ENCODE assay signal across 12 mouse cellular contexts in genomic region chr13:83727766-83728395, GRCm38 (mm10).
DNase-seq lines count a peak whose midpoint lies in the region; ATAC-seq and TF ChIP-seq lines count a peak whose summit lies in the region.
"Had no signal": no experiment of that assay in that cellular context is flagged by ENCODE, and none has a peak within 500 bp of the region (broad histone marks: within the 10 kb centered on the region; RNA-seq: fewer than 3 reads in every experiment).

No protein-coding gene starts in this region.

- H3K4me1 ChIP-seq in kidney, embryonic 16.5 days (ENCODE audit: insufficient read depth, low read length) = peaks cover 3% of the 10 kb centered on the region; the same call in 1 of the 2 replicates
- no peaks in the 10 kb centered on the region for H3K4me1 ChIP-seq in forebrain, postnatal 0 days (ENCODE audit: insufficient read depth)
- no peaks in the 10 kb centered on the region for H3K4me1 ChIP-seq in midbrain, embryonic 16.5 days (ENCODE audit: control insufficient read depth, insufficient read depth, low read length)

- H3K9ac ChIP-seq in kidney, embryonic 16.5 days (replicated peaks; ENCODE audit: low read length) = no peak overlapping the region
- peak overlapping the region; percentile 100 for H3K9ac ChIP-seq in forebrain, postnatal 0 days
- peak overlapping the region; percentile 88 for H3K9ac ChIP-seq in midbrain, embryonic 16.5 days (ENCODE audit: low read depth, low read length)

- peak overlapping the region; percentile 37 for H3K4me2 ChIP-seq in kidney, embryonic 16.5 days (replicated peaks; ENCODE audit: low read depth, low read length)
- H3K4me2 ChIP-seq in forebrain, postnatal 0 days (ENCODE audit: low read depth) = peak overlapping the region; percentile 71
- peak overlapping the region; percentile 71 for H3K4me2 ChIP-seq in midbrain, embryonic 16.5 days (ENCODE audit: low read length)

- WGBS in kidney, embryonic 16.5 days = 10% methylated on average over 9 of the region's 9 CpGs
- WGBS in forebrain, postnatal 0 days = 3% methylated on average over 9 of the region's 9 CpGs
- 4% methylated on average over 9 of the region's 9 CpGs for WGBS in midbrain, embryonic 16.5 days

- H3K27me3 ChIP-seq in kidney, embryonic 16.5 days (ENCODE audit: insufficient read depth, low read length) = peaks cover 81% of the 10 kb centered on the region
- H3K27me3 ChIP-seq in forebrain, postnatal 0 days (ENCODE audit: insufficient read depth, low read length) = no peaks in the 10 kb centered on the region
- no peaks in the 10 kb centered on the region for H3K27me3 ChIP-seq in midbrain, embryonic 16.5 days (ENCODE audit: control insufficient read depth, insufficient read depth, low read depth, low read length)

- H3K4me3 ChIP-seq in kidney, embryonic 16.5 days (ENCODE audit: low read length) = peak overlapping the region; percentile 36
- peak overlapping the region; percentile 67 for H3K4me3 ChIP-seq in forebrain, postnatal 0 days (ENCODE audit: low read depth, low read length)
- H3K4me3 ChIP-seq in midbrain, embryonic 16.5 days (ENCODE audit: low read depth, low read length) = peak overlapping the region; percentile 70

- peaks cover 4% of the 10 kb centered on the region; the same call in 1 of the 2 replicates for H3K9me3 ChIP-seq in kidney, embryonic 16.5 days (ENCODE audit: low read length)
- no peaks in the 10 kb centered on the region for H3K9me3 ChIP-seq in forebrain, postnatal 0 days (ENCODE audit: low read length)
- H3K9me3 ChIP-seq in midbrain, embryonic 16.5 days (replicated peaks; ENCODE audit: control insufficient read depth, low read length, poor library complexity, severe bottlenecking) = no peaks in the 10 kb centered on the region

- no peak overlapping the region for H3K27ac ChIP-seq in kidney, embryonic 16.5 days (ENCODE audit: low read length)
- H3K27ac ChIP-seq in forebrain, postnatal 0 days (ENCODE audit: low read depth, low read length) = peak overlapping the region; percentile 100
- H3K27ac ChIP-seq in midbrain, embryonic 16.5 days (ENCODE audit: low read length) = peak overlapping the region; percentile 100

- H3K36me3 ChIP-seq in kidney, embryonic 16.5 days (ENCODE audit: insufficient read depth, low read length) = no peaks in the 10 kb centered on the region
- peaks cover 2% of the 10 kb centered on the region; the same call in 1 of the 2 replicates for H3K36me3 ChIP-seq in forebrain, postnatal 0 days (ENCODE audit: insufficient read depth)
- no peaks in the 10 kb centered on the region for H3K36me3 ChIP-seq in midbrain, embryonic 16.5 days (ENCODE audit: control insufficient read depth, insufficient read depth, low read length)

- no peak for DNase-seq in kidney, postnatal 25 days
- DNase-seq in brain, embryonic 18.5 days (ENCODE audit: low read depth, low spot score) = peak; percentile 39
- peak; percentile 71 for DNase-seq in forebrain, postnatal 0 days
- no peak for DNase-seq in urinary bladder, postnatal 36 days (ENCODE audit: low spot score in 2 of 2)
- DNase-seq in testis, postnatal 10 days (ENCODE audit: low spot score) = no peak
- DNase-seq: adrenal gland, postnatal 10 days; kidney, adult 18-20 months; thymus, adult 2 months had no signal

- TF ChIP-seq CTCF in forebrain, postnatal 0 days (IDR thresholded peaks at IDR 0.05; ENCODE audit: low read depth) = no peak

- no peak for ATAC-seq in kidney, embryonic 16.5 days (ENCODE audit: low FRiP score, low TSS enrichment)
- ATAC-seq in forebrain, postnatal 0 days = no peak
- ATAC-seq in midbrain, embryonic 16.5 days = no peak
- ATAC-seq in megakaryocyte-erythroid progenitor cell, adult 5-6 weeks (replicated peaks; ENCODE audit: low FRiP score, low TSS enrichment, poor library complexity, severe bottlenecking) = no peak
- ATAC-seq: lung, postnatal 0 days had no signal

Comparison
In these comparisons a context has a peak if more than half of its experiments do, and no peak if none do; other contexts are left out.
1. DNase-seq: peak in brain, embryonic 18.5 days (single experiment) and forebrain, postnatal 0 days (single experiment); none in kidney, postnatal 25 days (0 of 2), urinary bladder, postnatal 36 days (0 of 2) and testis, postnatal 10 days (single experiment).
2. Peak in every context shown above with its lines, with median percentiles within 50 percentile points of each other: H3K4me2 ChIP-seq and H3K4me3 ChIP-seq.